Mouse (Mus musculus) limb, embryonic 11.5 days (tissue): ENCODE data around the gene Map2k6. TPM values are rescaled to one million over a fixed set of nuclear protein-coding genes. Genes with fewer than 3 reads are reported as not detected.

Source experiments
- ATAC-seq: fragments of 200-750 bp; cut with Nextera tagmentation; 2 replicates; pipeline ENCODE4 v1.8.0; 2017; ENCODE audit warnings: low read depth; ENCODE audit not compliant: insufficient number of reproducible peaks, low FRiP score, low TSS enrichment
- DNase-seq: peaks from one replicate; pipeline ENCODE4 v3.0.0-alpha.2; 2015; ENCODE audit warnings: low spot score
- H3K27ac ChIP-seq: fragments of 300-500 bp; sonication (generic); replicated peaks from 2 replicates; pipeline ENCODE4 v1.5.1; 2014; ENCODE audit warnings: low read depth, mild to moderate bottlenecking, low read length
- H3K27me3 ChIP-seq: fragments of 300-500 bp; sonication (generic); 2 replicates; pipeline ENCODE4 v1.6.1; 2014; ENCODE audit warnings: mild to moderate bottlenecking, low read length, mixed read lengths; ENCODE audit not compliant: control insufficient read depth, insufficient read depth
- H3K36me3 ChIP-seq: fragments of 300-500 bp; sonication (generic); 2 replicates; pipeline ENCODE4 v1.6.1; 2014; ENCODE audit warnings: mild to moderate bottlenecking, low read length, moderate library complexity, mixed read lengths; ENCODE audit not compliant: control insufficient read depth, insufficient read depth
- H3K4me1 ChIP-seq: fragments of 300-500 bp; sonication (generic); 2 replicates; pipeline ENCODE4 v1.6.1; 2014; ENCODE audit warnings: low read length, mixed read lengths; ENCODE audit not compliant: control insufficient read depth, insufficient read depth
- H3K4me2 ChIP-seq: fragments of 300-500 bp; sonication (generic); 2 replicates; pipeline ENCODE4 v1.6.1; 2014; ENCODE audit warnings: low read depth, mild to moderate bottlenecking, moderate library complexity; ENCODE audit not compliant: severe bottlenecking
- H3K4me3 ChIP-seq: fragments of 300-500 bp; sonication (generic); 2 replicates; pipeline ENCODE4 v1.5.1; 2014; ENCODE audit warnings: low read depth, low read length
- H3K9ac ChIP-seq: fragments of 300-500 bp; sonication (generic); 2 replicates; pipeline ENCODE4 v1.6.1; 2014; ENCODE audit warnings: mild to moderate bottlenecking, low read length
- H3K9me3 ChIP-seq: fragments of 300-500 bp; sonication (generic); 2 replicates; pipeline ENCODE4 v1.6.1; 2016; ENCODE audit warnings: low read length; ENCODE audit not compliant: control insufficient read depth
- WGBS: fragments of 180-500 bp; shearing (Covaris S2); extraction: QIAGEN DNeasy Blood & Tissue Kit; methylation state at CpG from one replicate; pipeline ENCODE4 v1.1.7; 2014; 5-methylcytosine and 5-hydroxymethylcytosine counted together
- polyA plus RNA-seq: library from polyadenylated mRNA; unstranded; fragments of >200 nt; fragmentation: Nextera tagmentation; extraction: Ambion mirVana; gene quantifications from 2 replicates; pipeline ENCODE4 v1.2.1, GENCODE M21; 2014

Gene Map2k6
- polyA plus RNA-seq, 1 experiment from 2014 or later, result 58.7 TPM

DNA sequence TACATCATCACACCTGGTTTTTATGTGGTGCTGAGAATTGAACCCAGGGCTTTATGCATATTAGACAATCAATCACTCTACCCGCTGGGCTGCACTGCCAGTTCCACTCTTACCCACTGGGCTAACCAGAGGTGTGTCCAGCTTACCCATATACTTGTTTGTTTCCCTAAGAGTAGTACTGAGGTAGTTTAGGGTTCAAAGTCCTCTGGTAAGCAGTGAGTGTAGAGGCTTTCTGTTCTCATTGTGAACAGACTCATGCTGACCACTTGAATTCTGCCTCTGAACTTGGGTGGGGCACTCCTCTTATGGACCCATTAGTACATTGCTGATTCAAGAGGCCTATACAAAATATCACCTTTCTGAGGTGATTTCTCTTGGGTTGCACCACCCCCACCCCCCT is 119.7 kb downstream of the Map2k6 start:
- Histone ChIP-seq H3K27me3 (no peaks in the 10 kb centered on the region), H3K9me3 (no peaks in the 10 kb centered on the region), H3K9ac (no peak overlapping the region), H3K36me3 (peaks cover 2% of the 10 kb centered on the region; the same call in 1 of the 2 replicates), H3K27ac (no peak overlapping the region), H3K4me3 (no peak overlapping the region), H3K4me2 (no peak overlapping the region), H3K4me1 (no peaks in the 10 kb centered on the region)
- no peak for ATAC-seq
- WGBS, result 94% methylated on average over 1 of the region's 1 CpGs
- DNase-seq, result no peak

DNA sequence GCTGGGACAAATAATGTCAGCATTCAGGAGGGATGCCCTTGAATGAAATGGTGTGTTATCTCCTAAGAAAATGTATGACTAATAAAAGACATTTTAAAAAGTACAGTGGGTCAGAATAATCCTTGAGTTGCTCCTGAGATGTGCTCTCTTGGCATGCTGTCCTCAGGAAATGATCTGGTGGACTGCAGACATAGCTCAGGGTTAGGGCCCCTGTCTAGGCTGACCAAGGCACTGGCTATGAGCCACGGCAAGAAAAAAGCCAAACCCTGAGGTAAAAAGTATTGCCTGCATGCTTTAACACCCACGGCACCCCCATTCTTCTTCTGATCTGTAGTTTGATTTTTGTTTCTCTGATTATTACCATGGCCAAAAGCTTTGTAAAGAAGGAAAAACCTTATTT is 124.0 kb downstream of the Map2k6 start:
- ATAC-seq (no peak), DNase-seq (no peak)
- Histone ChIP-seq H3K9ac (no peak overlapping the region), H3K27me3 (no peaks in the 10 kb centered on the region), H3K36me3 (no peaks in the 10 kb centered on the region; the same call in 1 of the 2 replicates), H3K4me2 (no peak overlapping the region), H3K4me1 (no peaks in the 10 kb centered on the region), H3K4me3 (no peak overlapping the region), H3K27ac (no peak overlapping the region), H3K9me3 (no peaks in the 10 kb centered on the region)
- 88% methylated on average over 2 of the region's 2 CpGs for WGBS

DNA sequence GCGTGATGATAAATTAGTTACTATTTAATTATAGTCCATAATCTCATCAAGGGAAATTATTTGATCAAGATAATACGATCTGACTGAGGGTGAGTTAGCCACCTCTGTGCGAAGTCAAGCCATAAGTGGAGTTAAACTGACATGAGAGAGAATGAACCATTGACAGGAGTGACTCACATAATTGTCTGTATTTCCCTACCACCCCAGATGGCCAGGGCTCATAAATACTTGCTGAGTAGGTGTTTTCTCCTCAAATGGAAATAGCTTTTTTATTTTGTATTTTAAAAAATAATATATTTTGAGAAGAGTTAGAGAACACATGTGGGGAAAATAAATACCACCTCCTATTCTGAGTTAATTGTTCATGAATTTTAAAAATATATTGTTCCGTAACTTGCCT is 127.2 kb downstream of the Map2k6 start:
- DNase-seq (no peak), ATAC-seq (no peak)
- Histone ChIP-seq H3K36me3 (no peaks in the 10 kb centered on the region), H3K4me3 (no peak overlapping the region), H3K9ac (no peak overlapping the region), H3K4me1 (no peaks in the 10 kb centered on the region), H3K27ac (no peak overlapping the region), H3K4me2 (no peak overlapping the region), H3K27me3 (no peaks in the 10 kb centered on the region), H3K9me3 (no peaks in the 10 kb centered on the region)
- WGBS, result 96% methylated on average over 4 of the region's 4 CpGs

DNA sequence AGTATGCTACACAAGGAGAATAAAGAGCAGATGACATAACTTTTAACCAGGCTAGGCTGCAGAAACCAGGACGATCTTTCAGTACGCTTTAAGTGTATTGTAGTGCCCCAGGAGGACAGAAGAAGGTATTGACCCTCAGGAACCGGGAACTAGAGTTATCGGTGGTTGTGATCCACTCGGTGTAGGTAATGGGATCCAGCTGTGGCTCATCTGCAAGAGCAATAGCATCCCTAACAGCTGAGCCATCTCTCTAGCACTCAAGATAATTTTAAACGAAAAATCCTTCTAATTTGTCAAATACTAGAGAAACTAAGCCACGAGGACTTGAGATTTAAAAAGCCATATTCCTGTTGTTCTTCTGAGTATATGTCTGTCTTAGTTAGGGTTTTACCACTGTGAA is 132.2 kb downstream of the Map2k6 start:
- 65% methylated on average over 7 of the region's 7 CpGs for WGBS

DNA sequence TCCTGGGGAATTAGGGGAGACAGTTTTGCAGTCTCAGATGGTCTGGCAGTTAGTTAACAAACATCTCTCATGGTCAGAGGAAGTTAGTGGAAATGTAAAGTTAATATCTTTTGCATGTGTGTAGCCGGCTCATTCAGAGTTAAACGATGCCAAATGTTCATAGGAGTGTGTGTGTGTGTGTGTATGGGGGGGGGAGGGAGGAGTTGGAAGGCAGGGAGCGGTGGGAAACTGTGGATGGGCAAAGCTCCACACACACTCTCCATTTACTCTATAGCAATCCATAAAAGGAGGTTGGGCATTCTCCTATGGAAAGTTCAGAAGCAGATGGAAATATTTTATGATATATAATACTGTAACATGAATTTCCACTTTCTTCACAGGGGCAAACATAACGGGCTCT is 135.9 kb downstream of the Map2k6 start:
- Histone ChIP-seq H3K4me3 (no peak overlapping the region), H3K9ac (no peak overlapping the region), H3K36me3 (no peaks in the 10 kb centered on the region), H3K4me1 (no peaks in the 10 kb centered on the region), H3K27me3 (no peaks in the 10 kb centered on the region), H3K4me2 (no peak overlapping the region), H3K27ac (no peak overlapping the region), H3K9me3 (no peaks in the 10 kb centered on the region)
- 47% methylated on average over 4 of the region's 4 CpGs for WGBS
- ATAC-seq (peak; percentile 26; the same call in 1 of the 2 replicates), DNase-seq (no peak)

More for the DNA sequence above, 132.2 kb downstream of the Map2k6 start:
- Histone ChIP-seq H3K4me1 (no peaks in the 10 kb centered on the region), H3K4me2 (no peak overlapping the region), H3K27ac (no peak overlapping the region), H3K36me3 (no peaks in the 10 kb centered on the region), H3K27me3 (no peaks in the 10 kb centered on the region), H3K4me3 (no peak overlapping the region), H3K9ac (no peak overlapping the region), H3K9me3 (no peaks in the 10 kb centered on the region)
- ATAC-seq (no peak), DNase-seq (no peak)

DNA sequence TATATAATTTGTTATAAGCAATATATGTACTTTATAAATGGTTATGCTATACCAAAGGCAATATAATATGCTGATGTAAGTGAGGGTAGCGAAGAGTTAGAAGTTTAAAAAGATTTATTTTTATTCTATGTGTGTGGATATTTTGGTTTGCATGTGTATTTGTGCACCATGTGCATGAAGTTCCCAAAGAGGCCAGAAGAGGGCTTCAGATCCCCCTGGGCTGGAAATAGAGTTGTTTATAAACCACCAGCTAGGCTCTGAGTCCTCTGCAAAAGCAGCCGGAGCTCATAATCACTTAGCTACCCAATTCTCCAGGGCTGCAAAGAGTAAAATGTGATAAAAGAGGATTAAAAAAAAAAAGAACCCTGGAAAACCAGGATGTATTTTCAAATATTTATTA is 137.6 kb downstream of the Map2k6 start:
- DNase-seq (no peak), ATAC-seq (no peak)

DNA sequence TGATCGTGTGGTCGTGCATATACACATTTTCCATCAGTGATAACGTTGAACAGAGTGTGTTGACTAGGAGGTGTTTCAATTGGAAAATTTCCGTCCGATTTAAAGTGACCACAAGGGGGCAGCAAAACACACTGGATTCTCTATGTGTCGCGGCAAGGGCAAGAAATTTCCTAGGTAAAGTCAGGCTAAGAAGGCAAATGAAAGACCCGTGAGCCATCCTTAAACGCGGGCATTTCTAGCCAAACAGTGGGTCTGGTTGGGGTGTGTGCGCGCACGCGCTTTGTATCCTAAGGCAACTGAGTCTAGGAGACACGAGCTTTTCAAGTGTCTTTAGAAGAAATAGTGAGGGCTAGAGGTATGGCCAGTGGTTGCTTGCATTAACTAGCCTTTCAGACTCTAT is 138.7 kb downstream of the Map2k6 start:
- 9% methylated on average over 15 of the region's 15 CpGs for WGBS
- 0 out of 2 replicates have a peak overlapping the region, but pooled peaks have one; percentile 22 for H3K4me2 ChIP-seq
- H3K4me3 ChIP-seq, result no peak overlapping the region
- ATAC-seq (no peak), DNase-seq (peak; percentile 84)
- no peaks in the 10 kb centered on the region for H3K27me3 ChIP-seq
- H3K9ac ChIP-seq, result no peak overlapping the region
- H3K36me3 ChIP-seq, result no peaks in the 10 kb centered on the region
- no peaks in the 10 kb centered on the region for H3K9me3 ChIP-seq
- no peak overlapping the region for H3K27ac ChIP-seq
- H3K4me1 ChIP-seq, result no peaks in the 10 kb centered on the region

More for the DNA sequence above, 137.6 kb downstream of the Map2k6 start:
- no peak overlapping the region for H3K4me2 ChIP-seq
- H3K4me3 ChIP-seq, result no peak overlapping the region
- no peak overlapping the region for H3K27ac ChIP-seq
- no peaks in the 10 kb centered on the region for H3K36me3 ChIP-seq
- no peaks in the 10 kb centered on the region for H3K4me1 ChIP-seq
- no peak overlapping the region for H3K9ac ChIP-seq
- WGBS, result 95% methylated on average over 2 of the region's 2 CpGs
- no peaks in the 10 kb centered on the region for H3K27me3 ChIP-seq
- no peaks in the 10 kb centered on the region for H3K9me3 ChIP-seq

DNA sequence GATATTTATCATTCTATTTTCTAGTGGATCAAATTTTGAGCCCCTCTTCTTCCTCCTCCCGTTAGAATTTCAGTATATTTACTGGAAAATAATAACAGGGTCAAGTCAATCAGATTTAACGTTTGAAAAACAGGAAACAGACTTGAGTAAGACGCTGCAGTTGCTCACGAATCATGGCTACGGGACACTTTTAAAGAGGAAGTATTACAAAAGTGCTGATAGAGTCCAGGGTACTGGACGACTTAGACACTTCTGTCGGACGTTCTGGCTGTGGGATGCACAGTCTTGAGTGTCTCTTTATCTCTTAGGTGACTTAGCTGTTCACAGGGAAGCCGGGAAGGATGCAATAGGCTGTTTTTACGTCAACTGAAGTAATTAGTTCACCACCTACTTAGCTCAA is 139.3 kb downstream of the Map2k6 start:
- 69% methylated on average over 10 of the region's 10 CpGs for WGBS
- H3K27me3 ChIP-seq, result no peaks in the 10 kb centered on the region
- H3K9me3 ChIP-seq, result no peaks in the 10 kb centered on the region
- DNase-seq (no peak), ATAC-seq (no peak)
- H3K9ac ChIP-seq, result no peak overlapping the region
- H3K4me2 ChIP-seq, result no peak overlapping the region
- no peaks in the 10 kb centered on the region for H3K4me1 ChIP-seq
- H3K36me3 ChIP-seq, result no peaks in the 10 kb centered on the region
- H3K27ac ChIP-seq, result no peak overlapping the region
- no peak overlapping the region for H3K4me3 ChIP-seq

DNA sequence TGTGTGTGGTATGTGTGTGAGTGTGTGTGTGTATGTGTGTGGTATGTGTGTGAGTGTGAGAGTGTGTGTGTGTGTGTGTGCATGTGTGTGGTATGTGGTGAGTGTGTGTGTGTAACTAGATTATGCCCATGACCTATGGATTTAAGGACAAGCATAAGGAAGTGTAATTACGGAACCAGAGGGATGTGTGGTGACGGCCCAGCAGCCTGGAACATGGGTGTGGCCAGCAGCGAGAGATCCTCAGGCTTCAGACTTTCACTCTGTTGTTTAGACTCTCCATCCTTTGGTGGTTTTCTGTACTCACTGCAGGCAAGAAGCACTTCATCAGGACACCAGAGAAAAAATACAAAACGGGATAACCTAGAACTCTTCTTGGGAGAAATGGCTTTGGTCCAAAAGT is 143.0 kb downstream of the Map2k6 start:
- H3K27ac ChIP-seq, result no peak overlapping the region
- no peaks in the 10 kb centered on the region for H3K4me1 ChIP-seq
- no peak for DNase-seq
- H3K36me3 ChIP-seq, result no peaks in the 10 kb centered on the region
- no peak overlapping the region for H3K4me3 ChIP-seq
- ATAC-seq, result no peak
- H3K4me2 ChIP-seq, result no peak overlapping the region
- no peaks in the 10 kb centered on the region for H3K9me3 ChIP-seq
- H3K27me3 ChIP-seq, result no peaks in the 10 kb centered on the region
- 94% methylated on average over 4 of the region's 4 CpGs for WGBS
- no peak overlapping the region for H3K9ac ChIP-seq
